Mouse (Mus musculus) C2C12 (cell line): Measurements from ENCODE around the gene Sbf2. TPM values are rescaled to one million over a fixed set of nuclear protein-coding genes. Genes with fewer than 3 reads are reported as not detected.

Experiments
- H3K27me3 ChIP-seq: one replicate; pipeline ENCODE4 v1.6.1; 2011; ENCODE audit not compliant: control insufficient read depth, insufficient read depth, insufficient read length
- H3K36me3 ChIP-seq: one replicate; pipeline ENCODE4 v1.6.1; 2011; ENCODE audit not compliant: control insufficient read depth, insufficient read depth
- H3K4me3 ChIP-seq: one replicate; pipeline ENCODE4 v1.5.1; 2011; ENCODE audit warnings: mild to moderate bottlenecking, control low read depth; ENCODE audit not compliant: poor library complexity, insufficient read depth, severe bottlenecking
- H3K79me2 ChIP-seq: one replicate; pipeline ENCODE4 v1.6.1; 2011; ENCODE audit not compliant: control insufficient read depth, insufficient read depth
- H3K79me3 ChIP-seq: one replicate; pipeline ENCODE4 v1.6.1; 2011; ENCODE audit warnings: low read depth, control low read depth
- H3ac ChIP-seq: one replicate; pipeline ENCODE3; 2011; ENCODE audit warnings: low read depth; ENCODE audit not compliant: control insufficient read depth, insufficient read length
- CEBPB ChIP-seq: IDR thresholded peaks from one replicate; pipeline ENCODE4 v1.6.1; 2011; ENCODE audit warnings: low read depth, mild to moderate bottlenecking, control low read depth, moderate library complexity
- CTCF ChIP-seq: IDR thresholded peaks from one replicate; pipeline ENCODE4 v1.5.1; 2011; ENCODE audit not compliant: control insufficient read depth, insufficient read depth, insufficient read length
- FOSL1 ChIP-seq: IDR thresholded peaks from one replicate; pipeline ENCODE4 v1.8.0; 2011; ENCODE audit warnings: mild to moderate bottlenecking, low read length; ENCODE audit not compliant: poor library complexity, insufficient read depth, severe bottlenecking
- MAX ChIP-seq: IDR thresholded peaks from one replicate; pipeline ENCODE4 v1.6.1; 2011; ENCODE audit warnings: mild to moderate bottlenecking, control low read depth
- MYOD1 ChIP-seq: IDR thresholded peaks from one replicate; pipeline ENCODE4 v1.6.1; 2011; ENCODE audit warnings: low read depth; ENCODE audit not compliant: control insufficient read depth, insufficient read length
- MYOG ChIP-seq: IDR thresholded peaks from one replicate; pipeline ENCODE4 v1.6.1; 2011; ENCODE audit not compliant: control insufficient read depth, insufficient read length; ENCODE audit errors: extremely low read depth
- USF1 ChIP-seq: IDR thresholded peaks from one replicate; pipeline ENCODE4 v1.6.1; 2011; ENCODE audit warnings: low read depth, mild to moderate bottlenecking, control low read depth, moderate library complexity
- long read RNA-seq, 2 experiments: library from polyadenylated mRNA; unstranded; transcript quantifications; one replicate each; pipeline ENCODE4 v2.0.0; 2019 to 2020
- polyA plus RNA-seq: library from polyadenylated mRNA; unstranded; fragments of >200 nt; fragmentation: generic; extraction: Trizol; gene quantifications from one replicate; pipeline ENCODE4 v1.2.1, GENCODE M21; 2012; ENCODE audit warnings: missing spikeins

Gene Sbf2
- polyA plus RNA-seq: 7.5 TPM
- long read RNA-seq, experiment 1, partial matches to known transcripts: 2 of 8 reads
- long read RNA-seq, experiment 1, other reads (novel, unspliced or antisense): 6 of 8 reads
- long read RNA-seq, experiment 2, partial matches to known transcripts: 6 of 7 reads
- long read RNA-seq, experiment 2, other reads (novel, unspliced or antisense): 1 of 7 reads

DNA sequence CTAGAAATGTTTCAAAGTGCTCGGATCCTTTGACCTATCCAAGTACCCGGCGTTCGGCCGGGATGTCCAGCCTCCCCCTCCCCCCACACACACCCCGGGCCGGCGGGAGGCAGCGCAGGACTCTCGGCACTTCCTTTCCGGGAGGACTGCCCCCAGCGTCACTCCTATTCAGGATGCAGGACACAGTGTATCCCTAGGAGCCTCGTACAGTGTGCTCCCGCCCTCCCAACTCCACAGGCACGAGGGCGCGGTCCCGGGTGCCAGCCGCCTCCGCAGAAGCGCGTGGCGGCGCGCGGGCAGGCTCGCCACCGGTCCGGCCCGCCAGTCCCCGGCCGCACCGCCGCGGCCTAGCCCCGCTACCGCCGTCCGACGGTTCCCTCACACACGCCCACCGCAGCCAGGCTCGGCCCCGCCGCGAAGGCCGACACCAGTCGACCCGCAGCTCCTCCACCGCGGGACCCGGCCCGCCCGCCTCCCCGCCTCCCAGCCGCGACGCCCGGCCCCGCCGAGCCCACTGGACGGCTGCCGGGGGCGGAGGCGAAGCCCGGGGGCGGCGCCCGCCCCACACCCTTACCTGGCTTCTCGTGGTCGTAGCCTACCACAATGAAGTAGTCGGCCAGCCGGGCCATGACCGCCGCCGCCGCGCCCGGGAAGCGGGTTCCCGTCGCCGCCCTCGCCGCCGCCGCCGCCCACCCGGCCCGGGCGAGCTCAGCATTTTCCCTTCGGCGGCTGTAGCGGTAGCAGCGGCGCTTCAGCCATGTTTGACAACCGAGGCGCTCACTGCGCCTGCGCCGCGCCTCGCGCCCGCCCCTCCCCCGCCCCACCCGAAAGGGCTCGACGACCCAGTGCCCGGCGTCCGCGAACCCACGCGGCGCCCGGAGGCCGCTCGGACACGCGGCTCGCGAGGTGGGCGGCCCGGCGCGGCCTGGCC is at the start of gene Sbf2:
Gene Sbf2 (minus strand): TSS at position 790 of the 931 bp plus-strand sequence.
- H3K27me3 ChIP-seq: no peaks in the 10 kb centered on the region
- TF ChIP-seq MAX: no peak
- no peak for TF ChIP-seq FOSL1
- TF ChIP-seq USF1: no peak
- no peak for TF ChIP-seq MYOG
- no peak for TF ChIP-seq CEBPB
- no peak for TF ChIP-seq MYOD1
- peak within 1 kb of the TSS; percentile 45 for H3K4me3 ChIP-seq
- peaks cover 5% of the 10 kb centered on the region for H3K36me3 ChIP-seq
- H3K79me2 ChIP-seq: peaks cover 30% of the 10 kb centered on the region
- H3K79me3 ChIP-seq: peaks cover 22% of the 10 kb centered on the region
- peak within 1 kb of the TSS; percentile 95 for H3ac ChIP-seq

DNA sequence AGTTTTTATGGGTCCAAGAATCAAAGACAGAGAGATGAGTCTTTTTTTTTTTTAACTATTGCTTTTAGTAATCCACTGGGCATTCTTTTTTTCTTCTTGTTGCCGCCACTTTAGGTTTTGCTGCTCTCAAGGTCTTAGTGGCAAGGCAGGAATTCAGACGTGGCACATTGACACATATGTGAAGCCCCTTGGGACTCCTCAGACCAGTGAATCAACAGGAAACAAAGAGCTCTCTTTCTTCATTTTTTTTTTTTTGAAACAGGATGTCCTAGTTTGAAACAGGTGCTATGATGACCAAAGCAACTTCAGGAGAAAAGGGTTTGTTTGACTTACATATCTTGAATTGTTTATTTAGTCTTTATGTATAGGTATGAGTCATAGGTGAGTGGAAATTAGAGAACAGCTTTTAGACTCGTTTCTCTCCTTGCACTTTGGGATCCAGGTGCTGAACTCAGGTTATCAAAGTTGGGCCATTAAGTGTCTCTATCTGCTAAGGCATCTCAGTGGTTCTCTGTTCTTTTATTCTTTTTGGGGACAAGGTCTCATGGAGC is 43.7 kb upstream of the Sbf2 start:
- no peaks in the 10 kb centered on the region for H3K79me3 ChIP-seq
- no peak overlapping the region for H3ac ChIP-seq
- no peaks in the 10 kb centered on the region for H3K79me2 ChIP-seq
- H3K4me3 ChIP-seq: no peak overlapping the region
- H3K27me3 ChIP-seq: no peaks in the 10 kb centered on the region
- no peaks in the 10 kb centered on the region for H3K36me3 ChIP-seq
- TF ChIP-seq CEBPB (no peak), MYOD1 (no peak), FOSL1 (no peak), MYOG (no peak), CTCF (no peak), MAX (no peak)

DNA sequence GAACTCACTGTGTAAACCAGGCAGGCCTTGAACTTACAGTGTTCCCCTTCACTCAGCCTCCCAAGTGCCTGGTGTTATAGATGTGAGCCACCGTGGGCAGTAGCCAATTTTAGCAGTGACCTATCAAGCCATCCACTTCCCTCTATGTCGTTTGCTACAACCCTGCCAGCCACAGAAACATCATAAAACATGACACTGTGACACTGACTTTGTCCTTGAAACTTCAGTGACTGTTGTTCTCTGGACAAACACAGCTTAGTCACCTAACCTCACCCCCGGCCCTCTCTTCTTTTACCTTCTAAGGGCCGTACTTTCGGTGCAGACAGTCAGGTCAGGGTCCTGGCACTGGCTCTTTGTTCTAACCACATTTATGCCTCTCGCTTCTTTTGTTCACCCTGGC is 41.2 kb upstream of the Sbf2 start:
- Histone ChIP-seq H3K27me3 (no peaks in the 10 kb centered on the region), H3K36me3 (no peaks in the 10 kb centered on the region), H3K79me2 (no peaks in the 10 kb centered on the region), H3ac (no peak overlapping the region), H3K79me3 (no peaks in the 10 kb centered on the region), H3K4me3 (no peak overlapping the region)
- TF ChIP-seq CTCF (no peak), USF1 (no peak), MAX (no peak), MYOD1 (no peak), CEBPB (no peak), FOSL1 (no peak), MYOG (no peak)

DNA sequence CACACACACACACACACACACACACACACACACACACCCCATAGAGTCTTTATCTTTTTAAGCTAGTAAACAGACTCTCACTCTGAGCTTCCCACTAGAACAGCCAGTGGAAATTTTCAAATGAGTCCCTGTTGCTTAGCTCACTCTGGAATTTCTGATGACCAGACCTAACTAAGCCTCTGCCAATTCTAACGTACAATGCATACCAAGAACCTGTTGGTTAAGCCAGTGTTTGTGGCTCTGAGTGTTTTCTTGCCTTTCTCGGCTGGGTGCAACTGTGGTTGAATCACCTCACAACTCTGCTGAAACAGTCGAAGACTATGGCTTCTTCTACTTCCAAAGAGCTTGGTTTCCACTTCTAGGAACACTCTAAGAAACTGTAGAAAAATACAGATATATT is 40.5 kb upstream of the Sbf2 start:
- TF ChIP-seq USF1: no peak
- no peak for TF ChIP-seq FOSL1
- no peak for TF ChIP-seq CEBPB
- no peaks in the 10 kb centered on the region for H3K79me2 ChIP-seq
- no peak overlapping the region for H3ac ChIP-seq
- no peaks in the 10 kb centered on the region for H3K79me3 ChIP-seq
- no peaks in the 10 kb centered on the region for H3K27me3 ChIP-seq
- no peak overlapping the region for H3K4me3 ChIP-seq
- no peaks in the 10 kb centered on the region for H3K36me3 ChIP-seq

DNA sequence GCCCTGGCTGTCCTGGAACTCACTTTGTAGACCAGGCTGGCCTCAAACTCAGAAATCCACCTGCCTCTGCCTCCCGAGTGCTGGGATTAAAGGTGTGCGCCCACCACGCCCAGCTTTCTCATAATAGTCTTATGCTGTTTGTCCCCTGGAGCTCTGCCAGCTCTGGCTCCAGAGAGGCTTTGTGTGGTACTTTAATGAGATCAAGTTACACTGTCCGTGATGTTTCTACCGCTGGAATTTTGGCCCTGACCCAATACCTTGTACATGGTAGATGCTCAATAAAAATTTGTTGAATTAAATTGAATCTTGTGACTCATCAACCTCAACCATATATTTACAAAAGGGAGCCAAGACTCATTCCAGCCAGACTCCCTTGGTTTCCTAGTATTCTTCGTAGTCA is 36.4 kb upstream of the Sbf2 start:
- no peaks in the 10 kb centered on the region for H3K79me2 ChIP-seq
- no peaks in the 10 kb centered on the region for H3K79me3 ChIP-seq
- H3K36me3 ChIP-seq: no peaks in the 10 kb centered on the region
- no peak overlapping the region for H3ac ChIP-seq
- H3K27me3 ChIP-seq: no peaks in the 10 kb centered on the region
- H3K4me3 ChIP-seq: no peak overlapping the region
- TF ChIP-seq CEBPB (no peak), MAX (peak; percentile 57), FOSL1 (peak; percentile 37)

DNA sequence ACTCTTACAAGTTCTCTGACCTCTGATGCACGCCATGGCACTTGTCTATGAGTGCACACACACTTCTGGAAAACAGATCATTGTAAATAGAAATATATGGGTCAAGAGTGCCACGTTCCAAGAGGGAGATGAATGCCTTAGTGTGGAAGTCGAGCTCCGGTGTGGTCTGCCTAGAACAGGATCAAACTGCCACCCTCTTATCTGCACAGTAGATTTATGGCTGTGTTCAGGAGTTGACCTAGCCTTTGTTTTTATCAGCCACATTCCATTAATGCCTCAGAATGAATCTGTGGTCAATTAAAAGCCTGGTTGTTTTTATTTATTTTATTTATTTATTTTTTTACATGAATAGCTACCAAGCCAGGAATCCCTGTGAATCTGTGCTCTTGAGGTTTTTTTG is 35.8 kb upstream of the Sbf2 start:
- no peaks in the 10 kb centered on the region for H3K79me2 ChIP-seq
- H3ac ChIP-seq: no peak overlapping the region
- H3K4me3 ChIP-seq: no peak overlapping the region
- no peaks in the 10 kb centered on the region for H3K36me3 ChIP-seq
- H3K27me3 ChIP-seq: no peaks in the 10 kb centered on the region
- H3K79me3 ChIP-seq: no peaks in the 10 kb centered on the region
- TF ChIP-seq CTCF (no peak), MAX (no peak), CEBPB (no peak), MYOD1 (no peak), MYOG (no peak), FOSL1 (no peak), USF1 (no peak)
